ENCODE assay signal across 9 mouse cellular contexts in genomic region chr4:133050196-133050836, GRCm38 (mm10). TPM values are rescaled to one million over a fixed set of nuclear protein-coding genes. Genes with fewer than 3 reads are reported as not detected.
DNase-seq lines count a peak whose midpoint lies in the region; ATAC-seq and TF ChIP-seq lines count a peak whose summit lies in the region.
"Had no signal": no experiment of that assay in that cellular context is flagged by ENCODE, and none has a peak within 500 bp of the region (broad histone marks: within the 10 kb centered on the region; RNA-seq: fewer than 3 reads in every experiment).

No protein-coding gene starts in this region.

- peaks cover 15% of the 10 kb centered on the region; the same call in 1 of the 2 replicates for H3K36me3 ChIP-seq in embryonic facial prominence, embryonic 15.5 days
- H3K36me3 ChIP-seq in hindbrain, postnatal 0 days (ENCODE audit: insufficient read depth, low read length), result no peaks in the 10 kb centered on the region
- H3K36me3 ChIP-seq in forebrain, embryonic 13.5 days (ENCODE audit: poor library complexity, severe bottlenecking), result peaks cover 5% of the 10 kb centered on the region

- no peaks in the 10 kb centered on the region for H3K9me3 ChIP-seq in embryonic facial prominence, embryonic 15.5 days (replicated peaks)
- H3K9me3 ChIP-seq in hindbrain, postnatal 0 days (ENCODE audit: low read length), result no peaks in the 10 kb centered on the region
- H3K9me3 ChIP-seq in forebrain, embryonic 13.5 days (replicated peaks), result no peaks in the 10 kb centered on the region
- H3K9me3 ChIP-seq: G1E had no signal

- H3K27ac ChIP-seq in layer of hippocampus, adult 2 months, result peak overlapping the region; percentile 89
- H3K27ac ChIP-seq in embryonic facial prominence, embryonic 15.5 days (replicated peaks), result peak overlapping the region; percentile 92
- peak overlapping the region; percentile 84; the same call in 1 of the 2 replicates for H3K27ac ChIP-seq in hindbrain, postnatal 0 days
- no peak overlapping the region for H3K27ac ChIP-seq in forebrain, embryonic 13.5 days

- DNase-seq in layer of hippocampus, adult 2 months (ENCODE audit: low spot score in 2 of 2), result no peak
- DNase-seq in layer of hippocampus, adult 8-10 months (ENCODE audit: low spot score in 2 of 2), result no peak
- DNase-seq in hindbrain, postnatal 0 days (ENCODE audit: low spot score), result no peak
- no peak for DNase-seq in right cerebral cortex, adult 2 months (ENCODE audit: low spot score in 2 of 2)
- no peak for DNase-seq in lung, postnatal 36 days

- no peak overlapping the region for H3K4me3 ChIP-seq in layer of hippocampus, adult 2 months
- no peak overlapping the region for H3K4me3 ChIP-seq in embryonic facial prominence, embryonic 15.5 days (replicated peaks)
- H3K4me3 ChIP-seq in hindbrain, postnatal 0 days (ENCODE audit: low read length), result no peak overlapping the region
- no peak overlapping the region for H3K4me3 ChIP-seq in forebrain, embryonic 13.5 days

- WGBS in embryonic facial prominence, embryonic 15.5 days, result 64% methylated on average over 9 of the region's 9 CpGs
- WGBS in hindbrain, postnatal 0 days, result 58% methylated on average over 9 of the region's 9 CpGs
- WGBS in forebrain, embryonic 13.5 days, result 74% methylated on average over 9 of the region's 9 CpGs

- H3K4me1 ChIP-seq in embryonic facial prominence, embryonic 15.5 days, result peaks cover 100% of the 10 kb centered on the region
- peaks cover 77% of the 10 kb centered on the region for H3K4me1 ChIP-seq in hindbrain, postnatal 0 days (ENCODE audit: insufficient read depth, low read length)
- peaks cover 79% of the 10 kb centered on the region for H3K4me1 ChIP-seq in forebrain, embryonic 13.5 days

- no peak for TF ChIP-seq CTCF in layer of hippocampus, adult 2 months (conservative IDR thresholded peaks at IDR 0.05)
- TF ChIP-seq CTCF in hindbrain, postnatal 0 days (IDR thresholded peaks at IDR 0.05; ENCODE audit: low read depth), result no peak

- no peak overlapping the region for H3K9ac ChIP-seq in embryonic facial prominence, embryonic 15.5 days
- no peak overlapping the region for H3K9ac ChIP-seq in hindbrain, postnatal 0 days (replicated peaks; ENCODE audit: low read length)
- H3K9ac ChIP-seq in forebrain, embryonic 13.5 days, result no peak overlapping the region

- ATAC-seq in embryonic facial prominence, embryonic 15.5 days (ENCODE audit: insufficient number of reproducible peaks, low FRiP score, low TSS enrichment, low read depth), result no peak
- no peak for ATAC-seq in hindbrain, postnatal 0 days
- 0 out of 2 replicates have a peak, but pooled peaks have one; percentile 2 for ATAC-seq in megakaryocyte progenitor cell, adult 5-6 weeks (replicated peaks; ENCODE audit: poor library complexity)
- no peak for ATAC-seq in forebrain, embryonic 13.5 days

- H3K27me3 ChIP-seq in embryonic facial prominence, embryonic 15.5 days, result no peaks in the 10 kb centered on the region
- H3K27me3 ChIP-seq in hindbrain, postnatal 0 days (ENCODE audit: insufficient read depth, low read length), result no peaks in the 10 kb centered on the region
- no peaks in the 10 kb centered on the region for H3K27me3 ChIP-seq in forebrain, embryonic 13.5 days

- no peak overlapping the region for H3K4me2 ChIP-seq in embryonic facial prominence, embryonic 15.5 days (replicated peaks)
- H3K4me2 ChIP-seq in hindbrain, postnatal 0 days (ENCODE audit: low read depth, low read length), result no peak overlapping the region
- H3K4me2 ChIP-seq in forebrain, embryonic 13.5 days, result no peak overlapping the region

RNA-seq across cellular contexts. Expression of gene Ahdc1, which starts 39.3 kb away (rescaled TPM):
- 100 to 1,000 TPM; 108 to 113 TPM for total RNA-seq in layer of hippocampus, adult 2 months (2021)
- 100 to 1,000 TPM in 3 of 4 experiments, 10 to 100 TPM in 1; 99.1 to 116 (median 106) TPM for total RNA-seq in layer of hippocampus, adult 8-10 months (2022)
- 13.2 and 13.9 TPM in 2 replicates for polyA plus RNA-seq in embryonic facial prominence, embryonic 15.5 days (2015; fragmentation: Nextera tagmentation; extraction: Ambion mirVana)
- total RNA-seq in hindbrain, postnatal 0 days (2014; rRNA removed), result 88.2 and 106 TPM in 2 replicates
- polyA plus RNA-seq in hindbrain, postnatal 0 days (2015; fragmentation: Nextera tagmentation; extraction: Ambion mirVana), result 9.7 and 10.8 TPM in 2 replicates
- 4.1 and 5.3 TPM in 2 replicates for total RNA-seq in megakaryocyte progenitor cell, adult 5-6 weeks (2015)
- total RNA-seq in megakaryocyte progenitor cell, adult 5-6 weeks (2017), result 0.81 and 3.8 TPM in 2 replicates
- polyA plus RNA-seq in forebrain, embryonic 13.5 days (2015; fragmentation: Nextera tagmentation; extraction: Ambion mirVana), result 7.3 and 8.1 TPM in 2 replicates

Comparison
In these comparisons a context has a peak if more than half of its experiments do, and no peak if none do; other contexts are left out.
1. RNA of gene Ahdc1, which starts 39.3 kb away (total RNA-seq): 108 to 113 TPM in layer of hippocampus, adult 2 months, 99.1 to 116 TPM in layer of hippocampus, adult 8-10 months and 88.2 to 106 TPM in hindbrain, postnatal 0 days; 0.81 to 5.3 TPM in megakaryocyte progenitor cell, adult 5-6 weeks; every median in the first group is over 10 times any median in the second.